ENCODE assay signal across 11 mouse cellular contexts in the genomic region with DNA sequence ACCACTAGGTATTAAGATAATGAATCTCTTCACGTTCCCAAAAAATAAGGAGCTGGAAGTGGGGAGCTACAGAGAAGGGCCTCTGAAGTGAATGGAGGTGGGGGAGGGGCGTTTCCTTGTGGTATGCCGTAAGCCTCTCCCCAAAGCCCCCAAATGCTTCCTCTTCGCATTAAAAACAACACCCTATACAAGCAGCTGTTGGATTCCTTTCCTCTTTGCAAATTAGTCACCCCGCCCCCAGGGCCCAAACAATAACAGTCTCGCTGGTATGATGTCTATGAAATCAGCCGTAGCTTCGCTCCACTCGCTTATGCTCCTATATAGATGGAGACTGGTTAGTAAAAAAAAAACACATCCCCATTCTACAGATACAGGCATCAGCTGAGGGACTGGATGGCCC. TPM values are rescaled to one million over a fixed set of nuclear protein-coding genes. Genes with fewer than 3 reads are reported as not detected.
DNase-seq lines count a peak whose midpoint lies in the region; ATAC-seq and TF ChIP-seq lines count a peak whose summit lies in the region.
"Had no signal": no experiment of that assay in that cellular context is flagged by ENCODE, and none has a peak within 500 bp of the region (broad histone marks: within the 10 kb centered on the region; RNA-seq: fewer than 3 reads in every experiment).

No protein-coding gene starts in this region.

- DNase-seq in heart, embryonic 10.5 days (ENCODE audit: low spot score) = no peak
- no peak for DNase-seq in heart, postnatal 36 days
- peak; percentile 74 for DNase-seq in CD4-positive helper T cell, adult 2 months (ENCODE audit: low read depth, low spot score)
- DNase-seq in limb, embryonic 14.5 days (ENCODE audit: low spot score) = peak; percentile 50
- no peak for DNase-seq in frontal cortex, postnatal 14 days (ENCODE audit: low spot score in 2 of 2)
- DNase-seq in frontal cortex, postnatal 25 days (ENCODE audit: low spot score in 2 of 2) = no peak
- no peak for DNase-seq in right cerebral cortex, postnatal 14 days
- DNase-seq: cerebellum, adult 9-11 months; left cerebral cortex, postnatal 4 days had no signal

- H3K4me1 ChIP-seq in heart, embryonic 10.5 days = peaks cover 76% of the 10 kb centered on the region
- peaks cover 100% of the 10 kb centered on the region for H3K4me1 ChIP-seq in forebrain, embryonic 13.5 days
- H3K4me1 ChIP-seq in limb, embryonic 14.5 days (ENCODE audit: control insufficient read depth, insufficient read depth, low read length) = peaks cover 70% of the 10 kb centered on the region

- intact Hi-C loops in heart, postnatal 36 days (cut with DNase I) = no loop called here

- peak overlapping the region; percentile 46 for H3K4me3 ChIP-seq in heart, embryonic 10.5 days
- peak overlapping the region; percentile 28 for H3K4me3 ChIP-seq in forebrain, embryonic 13.5 days
- no peak overlapping the region for H3K4me3 ChIP-seq in limb, embryonic 14.5 days (replicated peaks; ENCODE audit: low read length)
- H3K4me3 ChIP-seq: megakaryocyte, embryonic 14.5 days had no signal

- H3K36me3 ChIP-seq in heart, embryonic 10.5 days = no peaks in the 10 kb centered on the region
- no peaks in the 10 kb centered on the region for H3K36me3 ChIP-seq in forebrain, embryonic 13.5 days (ENCODE audit: poor library complexity, severe bottlenecking)
- H3K36me3 ChIP-seq in limb, embryonic 14.5 days (ENCODE audit: control insufficient read depth, insufficient read depth, low read length) = no peaks in the 10 kb centered on the region

- peaks cover 41% of the 10 kb centered on the region for H3K27me3 ChIP-seq in heart, embryonic 10.5 days (ENCODE audit: insufficient read depth, poor library complexity, severe bottlenecking)
- H3K27me3 ChIP-seq in forebrain, embryonic 13.5 days = no peaks in the 10 kb centered on the region
- H3K27me3 ChIP-seq in limb, embryonic 14.5 days (ENCODE audit: control insufficient read depth, insufficient read depth, low read length) = no peaks in the 10 kb centered on the region

- peak overlapping the region; percentile 63 for H3K9ac ChIP-seq in forebrain, embryonic 13.5 days
- H3K9ac ChIP-seq in limb, embryonic 14.5 days (ENCODE audit: low read depth, low read length, severe bottlenecking) = no peak overlapping the region

- H3K9me3 ChIP-seq in heart, embryonic 10.5 days = no peaks in the 10 kb centered on the region
- no peaks in the 10 kb centered on the region for H3K9me3 ChIP-seq in forebrain, embryonic 13.5 days (replicated peaks)
- H3K9me3 ChIP-seq in limb, embryonic 14.5 days (ENCODE audit: control insufficient read depth, low read length) = no peaks in the 10 kb centered on the region

- 10% methylated on average over 9 of the region's 9 CpGs for WGBS in heart, embryonic 10.5 days
- WGBS in forebrain, embryonic 13.5 days = 7% methylated on average over 9 of the region's 9 CpGs
- WGBS in limb, embryonic 14.5 days = 11% methylated on average over 9 of the region's 9 CpGs

- no peak for TF ChIP-seq POLR2A in limb, embryonic 14.5 days (IDR thresholded peaks at IDR 0.05; ENCODE audit: borderline replicate concordance, extremely low read depth, insufficient read depth, insufficient read length)

- peak overlapping the region; percentile 62 for H3K4me2 ChIP-seq in forebrain, embryonic 13.5 days
- peak overlapping the region; percentile 13; the same call in 1 of the 2 replicates for H3K4me2 ChIP-seq in limb, embryonic 14.5 days (replicated peaks; ENCODE audit: low read depth, low read length, severe bottlenecking)

- H3K27ac ChIP-seq in heart, embryonic 10.5 days = 0 out of 2 replicates have a peak overlapping the region, but pooled peaks have one; percentile 67
- peak overlapping the region; percentile 86 for H3K27ac ChIP-seq in forebrain, embryonic 13.5 days
- no peak overlapping the region for H3K27ac ChIP-seq in limb, embryonic 14.5 days (replicated peaks; ENCODE audit: low read depth, low read length)

- ATAC-seq in forebrain, embryonic 13.5 days = no peak; the same call in 1 of the 2 replicates
- peak; percentile 41; the same call in 1 of the 2 replicates for ATAC-seq in limb, embryonic 14.5 days (ENCODE audit: low FRiP score, low read depth)

RNA-seq across cellular contexts. Expression of gene Bcl11b, which starts 25.9 kb away (rescaled TPM):
- 3.1 and 3.3 TPM in 2 replicates for polyA plus RNA-seq in heart, embryonic 10.5 days (2016; fragmentation: Nextera tagmentation; extraction: Ambion mirVana)
- total RNA-seq in heart, postnatal 36 days (2021) = under 1 TPM; 0.76 to 0.86 TPM
- 53.5 and 61.1 TPM in 2 replicates for polyA plus RNA-seq in forebrain, embryonic 13.5 days (2015; fragmentation: Nextera tagmentation; extraction: Ambion mirVana)
- polyA plus RNA-seq in limb, embryonic 14.5 days (2012; rRNA removed) = 16.0 and 20.1 TPM in 2 replicates
- polyA plus RNA-seq in limb, embryonic 14.5 days (2014; fragmentation: Nextera tagmentation; extraction: Ambion mirVana) = 26.4 and 26.7 TPM in 2 replicates

Comparison
In these comparisons a context has a peak if more than half of its experiments do, and no peak if none do; other contexts are left out.
1. DNase-seq: peak in CD4-positive helper T cell, adult 2 months (single experiment) and limb, embryonic 14.5 days (single experiment); none in heart, embryonic 10.5 days (single experiment), heart, postnatal 36 days (0 of 2), frontal cortex, postnatal 14 days (0 of 2), frontal cortex, postnatal 25 days (0 of 2) and right cerebral cortex, postnatal 14 days (single experiment).